Mouse (Mus musculus) intestine, embryonic 14.5 days (tissue): ENCODE results near the gene Bax. TPM values are rescaled to one million over a fixed set of nuclear protein-coding genes. Genes with fewer than 3 reads are reported as not detected.

Experiments
- ATAC-seq: fragments of 200-750 bp; cut with Nextera tagmentation; replicated peaks from 2 replicates; pipeline ENCODE4 v1.8.0; 2017; ENCODE audit warnings: low read depth, moderate number of reproducible peaks, moderate TSS enrichment, moderate library complexity; ENCODE audit not compliant: low FRiP score, low TSS enrichment
- DNase-seq: peaks from one replicate; pipeline ENCODE4 v3.0.0-alpha.2; 2018; ENCODE audit warnings: low spot score
- H3K27ac ChIP-seq: fragments of 300-500 bp; sonication (generic); 2 replicates; pipeline ENCODE4 v1.5.1; 2014; ENCODE audit warnings: low read depth, mild to moderate bottlenecking, control low read depth
- H3K27me3 ChIP-seq: fragments of 300-500 bp; sonication (generic); replicated peaks from 2 replicates; pipeline ENCODE4 v1.6.1; 2014; ENCODE audit warnings: low read length, control low read depth; ENCODE audit not compliant: control insufficient read depth, insufficient read depth
- H3K36me3 ChIP-seq: fragments of 300-500 bp; sonication (generic); 2 replicates; pipeline ENCODE4 v1.6.1; 2014; ENCODE audit warnings: low read length, control low read depth; ENCODE audit not compliant: control insufficient read depth, insufficient read depth
- H3K4me1 ChIP-seq: fragments of 300-500 bp; sonication (generic); replicated peaks from 2 replicates; pipeline ENCODE4 v1.6.1; 2014; ENCODE audit warnings: low read length, control low read depth, mixed read lengths; ENCODE audit not compliant: control insufficient read depth, insufficient read depth
- H3K4me2 ChIP-seq: fragments of 300-500 bp; sonication (generic); 2 replicates; pipeline ENCODE4 v1.6.1; 2014; ENCODE audit warnings: low read length
- H3K4me3 ChIP-seq: fragments of 300-500 bp; sonication (generic); 2 replicates; pipeline ENCODE4 v1.5.1; 2014; ENCODE audit warnings: low read depth, low read length, control low read depth, mixed read lengths
- H3K9ac ChIP-seq: fragments of 300-500 bp; sonication (generic); 2 replicates; pipeline ENCODE4 v1.6.1; 2014; ENCODE audit warnings: mild to moderate bottlenecking, low read length
- H3K9me3 ChIP-seq: fragments of 300-500 bp; sonication (generic); 2 replicates; pipeline ENCODE4 v1.6.1; 2016; ENCODE audit warnings: low read length, control low read depth; ENCODE audit not compliant: control insufficient read depth
- WGBS: fragments of 180-500 bp; shearing (Covaris S2); extraction: QIAGEN DNeasy Blood & Tissue Kit; methylation state at CpG from one replicate; pipeline ENCODE4 v1.1.7; 2014; 5-methylcytosine and 5-hydroxymethylcytosine counted together
- polyA plus RNA-seq: library from polyadenylated mRNA; unstranded; fragments of >200 nt; fragmentation: Nextera tagmentation; extraction: Ambion mirVana; gene quantifications from 2 replicates; pipeline ENCODE4 v1.2.1, GENCODE M21; 2014

Bax gene
- polyA plus RNA-seq, 1 experiment from 2014 or later, result 139 TPM

GRCm38 (mm10) chr7:45455932-45456696 lies 10.6 kb downstream of the Bax start:
- Histone ChIP-seq H3K9ac (no peak overlapping the region), H3K36me3 (peaks cover 58% of the 10 kb centered on the region), H3K4me2 (no peak overlapping the region), H3K27ac (no peak overlapping the region), H3K9me3 (no peaks in the 10 kb centered on the region), H3K4me1 (peaks cover 27% of the 10 kb centered on the region), H3K27me3 (no peaks in the 10 kb centered on the region), H3K4me3 (no peak overlapping the region)
- DNase-seq (no peak), ATAC-seq (no peak)
- WGBS, result 76% methylated on average over 13 of the region's 13 CpGs

- no peaks in the 10 kb centered on the region for H3K27me3 ChIP-seq
- H3K36me3 ChIP-seq, result peaks cover 62% of the 10 kb centered on the region
- WGBS, result 91% methylated on average over 15 of the region's 15 CpGs
- H3K4me2 ChIP-seq, result no peak overlapping the region
- DNase-seq (no peak), ATAC-seq (no peak)
- no peak overlapping the region for H3K4me3 ChIP-seq
- H3K9me3 ChIP-seq, result no peaks in the 10 kb centered on the region
- H3K9ac ChIP-seq, result no peak overlapping the region
- H3K27ac ChIP-seq, result no peak overlapping the region
- peaks cover 16% of the 10 kb centered on the region for H3K4me1 ChIP-seq
These were observed 11.7 kb downstream of the Bax start for GRCm38 (mm10) chr7:45454971-45455370.

DNA sequence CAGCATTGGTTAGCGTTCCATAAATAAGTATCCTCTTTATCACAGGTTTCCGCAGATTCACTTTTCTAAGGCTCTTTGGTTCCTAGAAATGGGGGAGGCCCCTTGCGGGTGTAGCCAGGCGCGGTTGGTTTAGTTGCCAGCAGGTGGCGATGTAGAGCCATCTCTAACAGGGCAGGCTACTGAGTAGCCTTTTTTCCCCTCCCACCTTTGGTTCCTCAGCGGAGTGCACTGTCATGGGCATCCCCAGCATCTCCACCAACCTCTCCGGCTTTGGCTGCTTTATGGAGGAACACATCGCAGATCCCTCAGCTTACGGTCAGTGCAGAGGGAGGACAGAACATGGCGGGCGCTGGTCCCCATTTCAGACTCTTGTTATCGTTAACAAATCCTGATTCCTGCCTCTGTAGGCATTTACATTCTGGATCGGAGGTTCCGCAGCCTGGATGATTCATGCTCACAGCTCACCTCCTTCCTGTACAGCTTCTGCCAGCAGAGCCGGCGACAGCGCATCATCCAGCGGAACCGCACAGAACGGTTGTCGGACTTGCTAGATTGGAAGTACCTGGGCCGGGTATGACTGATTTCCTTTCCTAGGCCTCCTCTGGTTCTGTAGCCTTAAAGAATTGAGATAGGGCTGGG lies 15.2 kb downstream of the Bax start:
- WGBS, result 53% methylated on average over 23 of the region's 23 CpGs
- no peak overlapping the region for H3K4me3 ChIP-seq
- no peak overlapping the region for H3K27ac ChIP-seq
- no peak overlapping the region for H3K9ac ChIP-seq
- H3K4me1 ChIP-seq, result 0 out of 2 replicates have a peak, but pooled peaks cover 5% of the 10 kb centered on the region
- H3K27me3 ChIP-seq, result no peaks in the 10 kb centered on the region
- H3K9me3 ChIP-seq, result no peaks in the 10 kb centered on the region
- no peak overlapping the region for H3K4me2 ChIP-seq
- ATAC-seq, result peak; percentile 70
- DNase-seq, result peak; percentile 93
- peaks cover 60% of the 10 kb centered on the region for H3K36me3 ChIP-seq

DNA sequence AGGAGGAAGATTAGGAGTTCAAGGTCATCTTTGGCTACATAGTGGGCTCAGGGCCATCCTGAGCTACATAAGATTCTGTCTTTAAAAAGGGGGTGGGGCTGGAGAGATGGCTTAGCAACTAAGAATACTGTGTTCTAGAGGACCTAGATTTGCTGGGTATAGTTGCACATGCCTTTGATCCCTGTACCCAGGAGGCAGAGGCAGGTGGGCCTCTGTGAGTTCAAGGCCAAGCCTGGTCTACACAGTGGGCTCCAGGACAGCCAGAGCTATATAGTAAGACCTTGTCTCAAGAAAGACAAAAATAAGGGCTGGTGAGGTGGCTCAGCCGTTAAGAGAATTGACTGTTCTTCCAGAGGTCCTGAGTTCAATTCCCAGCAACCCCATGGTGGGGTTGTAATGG lies 16.7 kb downstream of the Bax start:
- Histone ChIP-seq H3K27me3 (no peaks in the 10 kb centered on the region), H3K4me3 (no peak overlapping the region), H3K4me2 (no peak overlapping the region), H3K9ac (no peak overlapping the region), H3K9me3 (no peaks in the 10 kb centered on the region), H3K27ac (no peak overlapping the region), H3K4me1 (0 out of 2 replicates have a peak, but pooled peaks cover 5% of the 10 kb centered on the region), H3K36me3 (peaks cover 58% of the 10 kb centered on the region)
- ATAC-seq (no peak), DNase-seq (no peak)
- WGBS, result 87% methylated on average over 1 of the region's 1 CpGs

- Histone ChIP-seq H3K4me2 (no peak overlapping the region), H3K36me3 (peaks cover 59% of the 10 kb centered on the region), H3K9me3 (no peaks in the 10 kb centered on the region), H3K4me3 (no peak overlapping the region), H3K9ac (no peak overlapping the region), H3K27ac (no peak overlapping the region), H3K27me3 (no peaks in the 10 kb centered on the region), H3K4me1 (0 out of 2 replicates have a peak, but pooled peaks cover 5% of the 10 kb centered on the region)
- DNase-seq (no peak), ATAC-seq (no peak)
- WGBS, result 31% methylated on average over 11 of the region's 11 CpGs
These were observed 19.2 kb downstream of the Bax start for GRCm38 (mm10) chr7:45447325-45447990.

DNA sequence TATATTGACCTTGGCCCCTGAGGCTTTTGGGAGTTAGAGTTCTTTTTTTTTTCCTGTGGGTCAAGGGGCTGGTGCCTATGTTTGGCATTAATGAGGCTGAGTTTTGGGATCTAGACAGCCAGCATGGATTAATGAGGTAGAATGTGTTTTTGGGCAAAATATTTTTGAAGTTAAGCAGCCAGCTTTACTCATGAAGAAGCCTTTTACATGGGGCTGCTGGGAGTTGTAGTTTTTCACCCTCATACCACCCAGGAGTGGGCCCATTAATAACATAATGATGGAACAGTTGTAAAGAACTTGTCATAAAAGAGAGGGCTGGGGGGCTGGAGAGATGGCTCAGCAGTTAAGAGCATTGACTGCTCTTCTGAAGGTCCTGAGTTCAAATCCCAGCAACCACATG lies 20.1 kb downstream of the Bax start:
- Histone ChIP-seq H3K27ac (no peak overlapping the region), H3K36me3 (peaks cover 56% of the 10 kb centered on the region), H3K9ac (no peak overlapping the region), H3K4me3 (no peak overlapping the region), H3K9me3 (no peaks in the 10 kb centered on the region), H3K4me2 (no peak overlapping the region), H3K4me1 (0 out of 2 replicates have a peak, but pooled peaks cover 5% of the 10 kb centered on the region), H3K27me3 (no peaks in the 10 kb centered on the region)
- no peak for ATAC-seq
- DNase-seq, result no peak

GRCm38 (mm10) chr7:45443526-45444420 lies 22.9 kb downstream of the Bax start:
- no peak overlapping the region for H3K4me2 ChIP-seq
- H3K27ac ChIP-seq, result no peak overlapping the region
- H3K36me3 ChIP-seq, result peaks cover 61% of the 10 kb centered on the region
- whole genome bisulfite sequencing, result 82% methylated on average over 22 of the region's 22 CpGs
- DNase-seq, result no peak
- H3K9me3 ChIP-seq, result no peaks in the 10 kb centered on the region
- H3K9ac ChIP-seq, result no peak overlapping the region
- H3K4me1 ChIP-seq, result 0 out of 2 replicates have a peak, but pooled peaks cover 5% of the 10 kb centered on the region
- H3K4me3 ChIP-seq, result no peak overlapping the region
- ATAC-seq, result no peak
- no peaks in the 10 kb centered on the region for H3K27me3 ChIP-seq
